Mouse (Mus musculus) retina, embryonic 14.5 days (tissue): ENCODE results near the gene Zdhhc19.

ENCODE experiments used
- DNase-seq: peaks from one replicate; pipeline ENCODE4 v3.0.0-alpha.2; 2015; ENCODE audit warnings: low spot score

Gene Zdhhc19

GRCm38 (mm10) chr16:32495965-32496364 is at the start of gene Zdhhc19:
Gene Zdhhc19 (plus strand): TSS chr16:32496265.
- DNase-seq = no peak

GRCm38 (mm10) chr16:32446563-32447138 is 49.4 kb upstream of the Zdhhc19 start:
- DNase-seq = no peak

GRCm38 (mm10) chr16:32449665-32450064 is 46.4 kb upstream of the Zdhhc19 start:
- DNase-seq = no peak

GRCm38 (mm10) chr16:32450133-32450532 is 45.9 kb upstream of the Zdhhc19 start:
- no peak for DNase-seq

- DNase-seq = no peak
These were observed 43.0 kb upstream of the Zdhhc19 start for GRCm38 (mm10) chr16:32453102-32453501.

GRCm38 (mm10) chr16:32454646-32455045 is 41.4 kb upstream of the Zdhhc19 start:
- DNase-seq = no peak

DNA sequence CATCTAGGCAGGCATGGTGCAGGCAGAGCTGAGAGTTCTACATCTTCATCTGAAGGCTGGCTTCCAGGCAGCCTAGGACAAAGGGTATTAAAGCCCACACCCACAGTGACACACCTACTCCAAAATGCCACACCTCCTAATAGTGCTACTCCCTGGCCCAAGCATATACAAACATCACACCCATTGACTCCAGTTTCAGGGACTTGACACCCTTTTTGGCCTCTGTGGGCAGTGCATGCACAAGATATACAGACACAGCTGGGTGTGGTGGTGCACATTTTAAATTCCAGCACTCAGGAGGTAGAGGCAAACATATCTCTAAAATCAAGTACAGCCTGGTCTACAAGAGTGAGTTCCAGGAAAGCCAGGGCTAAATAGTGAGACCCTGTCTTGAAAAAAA is 40.0 kb upstream of the Zdhhc19 start:
- no peak for DNase-seq

DNA sequence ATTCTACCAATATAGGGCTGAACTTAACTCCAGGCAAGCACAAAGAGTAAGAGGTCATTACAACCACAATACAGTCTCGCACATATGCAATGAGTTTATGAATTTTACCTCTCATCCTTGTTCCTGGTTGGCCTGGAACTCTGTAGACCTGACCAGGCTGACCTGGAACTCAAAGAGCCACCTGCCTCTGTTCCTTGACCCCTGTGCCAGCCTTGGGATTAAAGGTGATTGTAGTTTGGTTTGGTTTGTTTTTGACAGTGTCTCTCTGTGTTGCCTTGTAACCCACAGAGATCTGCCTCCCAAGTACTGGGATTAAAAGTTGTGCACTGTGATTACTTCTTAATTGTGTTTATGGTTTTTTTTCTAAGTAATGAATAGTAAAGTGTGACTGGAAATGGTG is 39.3 kb upstream of the Zdhhc19 start:
- DNase-seq = no peak

GRCm38 (mm10) chr16:32457589-32458386 is 38.3 kb upstream of the Zdhhc19 start:
- peak; percentile 71 for DNase-seq

DNA sequence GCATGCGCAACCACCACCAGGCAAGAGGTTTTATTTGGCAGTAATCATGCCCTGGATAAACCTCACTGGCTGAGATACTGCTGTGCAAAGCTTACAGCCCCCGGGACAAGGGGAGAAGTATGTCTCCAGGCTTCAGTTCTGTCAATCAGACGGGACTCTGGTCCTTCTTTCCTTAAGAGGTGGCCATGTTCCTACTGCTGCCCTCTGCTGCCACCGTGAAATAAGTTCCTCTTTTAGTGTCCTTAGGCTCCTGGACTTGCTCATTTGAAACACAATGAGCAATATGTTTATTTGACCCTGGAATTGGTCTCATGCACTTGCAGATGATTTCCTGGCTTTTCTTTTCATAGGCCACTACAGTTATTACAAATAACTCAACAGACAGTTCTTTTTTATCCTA is 35.5 kb upstream of the Zdhhc19 start:
- DNase-seq = no peak

DNA sequence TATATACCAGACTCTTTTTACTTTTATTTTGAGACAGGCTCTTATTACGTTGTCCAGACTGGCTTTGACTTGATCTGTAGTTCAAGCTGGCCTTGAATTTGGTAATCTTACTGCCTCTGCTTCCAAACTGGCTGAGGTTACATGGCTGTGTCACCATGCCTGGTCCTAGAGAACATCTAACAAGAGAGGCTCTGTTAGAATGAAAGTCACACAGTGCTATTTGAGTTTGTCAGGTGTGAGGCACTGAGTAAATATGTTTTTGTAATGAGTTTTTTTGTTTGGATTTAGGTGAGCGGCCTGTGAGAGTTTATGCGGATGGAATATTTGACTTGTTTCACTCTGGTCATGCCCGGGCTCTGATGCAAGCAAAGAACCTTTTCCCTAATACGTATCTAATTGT is 34.4 kb upstream of the Zdhhc19 start:
- DNase-seq = no peak

DNA sequence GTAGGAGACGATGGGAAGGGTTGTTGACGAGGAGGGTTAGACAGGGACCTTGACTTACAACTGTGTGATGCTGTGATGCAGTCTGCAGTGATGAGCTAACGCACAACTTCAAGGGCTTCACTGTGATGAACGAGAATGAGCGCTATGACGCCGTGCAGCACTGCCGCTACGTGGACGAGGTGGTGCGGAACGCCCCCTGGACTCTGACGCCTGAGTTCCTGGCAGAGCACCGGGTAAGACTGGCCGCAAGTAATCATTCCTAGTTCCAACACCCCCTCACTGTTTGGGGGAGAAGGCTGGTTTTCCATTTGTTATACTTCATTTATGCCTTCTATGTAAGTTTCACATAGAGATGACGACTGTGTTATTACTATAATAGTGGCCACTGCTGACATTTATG is 33.1 kb upstream of the Zdhhc19 start:
- no peak for DNase-seq

DNA sequence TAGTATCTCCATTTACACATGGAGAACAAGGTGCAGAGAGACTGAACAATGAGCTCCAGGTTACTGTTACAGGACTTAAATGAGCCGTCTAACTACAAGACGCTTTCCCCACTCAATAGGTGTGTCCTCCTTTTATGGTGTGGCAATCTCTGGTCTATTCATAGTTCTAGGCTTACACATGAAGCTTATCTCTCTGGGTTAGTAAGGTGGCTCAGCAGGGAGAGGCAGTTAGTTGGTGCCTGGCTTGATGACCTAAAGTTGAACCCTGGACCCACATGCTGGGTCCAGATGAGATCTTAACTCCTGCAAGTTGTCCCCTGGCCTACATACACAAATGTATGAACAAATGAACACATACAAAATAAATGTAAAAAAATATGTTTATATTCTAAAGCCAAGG is 32.6 kb upstream of the Zdhhc19 start:
- DNase-seq = no peak

GRCm38 (mm10) chr16:32464908-32465307 is 31.2 kb upstream of the Zdhhc19 start:
- DNase-seq = no peak

- DNase-seq = no peak
These were observed 27.6 kb upstream of the Zdhhc19 start for GRCm38 (mm10) chr16:32468488-32468887.

GRCm38 (mm10) chr16:32469404-32470105 is 26.5 kb upstream of the Zdhhc19 start:
- DNase-seq = no peak

DNA sequence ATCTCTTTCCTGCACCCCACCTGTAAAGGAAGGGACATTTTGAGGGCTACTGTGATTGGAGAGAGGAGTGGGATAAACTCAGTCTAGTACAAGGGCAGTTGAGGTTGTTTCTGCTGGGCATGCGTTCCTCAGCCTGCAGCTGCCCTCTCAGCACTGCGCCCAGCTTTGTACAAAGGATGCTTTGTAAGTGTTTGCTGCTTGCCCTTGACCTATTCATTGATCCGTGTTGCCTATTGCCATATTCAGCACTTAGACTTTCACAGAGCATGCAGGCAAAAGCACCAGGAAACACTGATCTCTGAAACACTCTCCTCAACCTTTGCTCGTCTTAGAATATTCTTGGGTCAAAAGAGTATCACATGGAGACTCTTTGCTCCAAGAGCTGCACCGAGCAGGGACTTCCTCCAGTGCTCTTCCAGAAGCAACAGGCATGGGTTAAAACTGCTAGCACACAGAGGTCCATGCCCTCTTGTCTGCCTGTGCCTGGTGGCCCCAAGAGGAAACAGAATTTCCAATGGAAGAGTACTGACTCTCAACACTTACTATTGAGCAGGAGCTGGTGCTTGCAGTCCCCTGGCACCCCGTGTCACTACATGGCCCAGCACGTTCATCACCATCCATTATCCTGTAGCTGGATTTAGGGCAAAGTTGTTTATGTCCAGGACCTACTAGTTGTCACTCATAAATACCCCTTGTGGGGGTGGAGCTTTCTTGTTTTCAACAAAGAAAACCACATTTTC is 23.6 kb upstream of the Zdhhc19 start:
- DNase-seq = no peak

DNA sequence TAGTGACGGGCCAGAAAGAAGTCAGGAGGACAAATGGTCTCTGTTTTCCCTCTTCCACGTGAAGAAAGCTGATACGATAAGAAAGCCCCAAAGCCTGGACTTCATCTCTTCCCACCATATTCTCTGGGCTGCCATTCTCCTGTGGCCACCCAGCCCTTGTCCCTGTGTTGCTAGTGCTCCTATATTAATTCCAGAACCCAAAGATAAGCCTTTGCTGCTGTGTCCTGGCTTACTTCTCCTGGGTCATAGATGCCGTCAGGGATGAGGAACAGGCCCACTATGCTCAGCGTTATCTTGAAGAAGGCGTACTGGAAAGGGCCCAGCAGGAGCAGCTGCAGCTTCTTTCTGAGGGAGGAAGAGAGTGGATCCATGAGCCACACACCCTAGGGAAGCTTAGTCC is 18.8 kb upstream of the Zdhhc19 start:
- no peak for DNase-seq

DNA sequence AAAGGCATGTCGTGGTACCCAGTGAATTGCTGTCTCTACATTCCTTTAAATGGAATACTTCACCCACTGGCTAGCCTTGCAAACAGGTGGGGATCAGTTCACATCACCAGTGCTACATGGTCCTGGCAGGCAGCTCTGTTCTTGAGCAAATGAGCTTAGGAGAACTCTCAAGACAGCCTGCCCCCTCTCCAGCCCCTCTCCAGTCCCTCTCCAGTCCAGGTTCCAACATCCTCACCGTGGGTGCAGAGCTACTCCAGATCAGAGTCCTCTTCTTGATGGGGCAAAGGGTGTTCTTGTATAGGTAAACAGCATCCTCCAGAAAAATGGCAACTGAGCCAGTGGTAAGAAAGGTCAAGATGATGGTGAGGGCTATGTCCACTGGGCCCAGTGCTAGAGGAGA is 16.6 kb upstream of the Zdhhc19 start:
- DNase-seq = no peak

- peak; percentile 45 for DNase-seq
These were observed 11.6 kb upstream of the Zdhhc19 start for GRCm38 (mm10) chr16:32484431-32484871.

DNA sequence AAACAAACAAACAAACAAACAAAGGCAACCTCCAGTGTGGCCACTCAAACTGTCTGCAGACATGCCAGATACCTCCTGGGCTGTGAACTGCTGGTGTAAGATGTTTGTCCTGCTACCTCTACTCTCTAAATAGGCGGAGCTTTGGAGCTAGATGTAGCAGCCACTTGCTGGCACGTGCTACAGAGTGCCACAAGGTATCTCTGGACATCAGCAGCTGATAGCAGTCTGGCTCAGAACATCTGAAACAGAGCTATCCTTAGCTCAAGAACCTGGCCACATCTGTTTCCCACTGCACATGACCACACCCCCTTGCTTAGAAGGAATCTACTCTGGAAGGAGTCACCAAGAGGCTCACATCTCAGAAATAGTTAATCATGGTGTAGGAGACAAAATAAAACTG is 10.9 kb upstream of the Zdhhc19 start:
- DNase-seq = no peak

DNA sequence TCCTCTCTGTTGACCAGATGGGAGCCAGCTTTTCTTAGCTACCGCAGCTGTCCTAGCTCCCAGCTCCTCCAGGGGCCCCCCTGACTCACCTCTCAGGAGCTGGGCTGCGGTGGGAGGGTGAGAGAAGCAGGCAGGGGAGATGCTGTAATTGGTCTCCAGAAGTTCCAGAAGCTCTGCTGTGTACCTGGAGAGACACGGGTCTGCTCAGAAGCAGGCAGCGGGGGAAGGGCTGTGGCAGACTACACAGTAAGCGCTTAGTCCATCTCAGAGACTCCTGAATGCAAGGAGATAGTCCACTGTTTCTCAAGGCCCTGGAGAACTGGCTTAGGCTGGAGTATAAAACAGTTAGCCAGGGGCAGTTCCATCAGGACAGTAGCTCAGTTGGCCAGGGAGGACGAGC is 10.0 kb upstream of the Zdhhc19 start:
- no peak for DNase-seq
